ENCODE assay signal across 22 mouse cellular contexts in the genomic region with DNA sequence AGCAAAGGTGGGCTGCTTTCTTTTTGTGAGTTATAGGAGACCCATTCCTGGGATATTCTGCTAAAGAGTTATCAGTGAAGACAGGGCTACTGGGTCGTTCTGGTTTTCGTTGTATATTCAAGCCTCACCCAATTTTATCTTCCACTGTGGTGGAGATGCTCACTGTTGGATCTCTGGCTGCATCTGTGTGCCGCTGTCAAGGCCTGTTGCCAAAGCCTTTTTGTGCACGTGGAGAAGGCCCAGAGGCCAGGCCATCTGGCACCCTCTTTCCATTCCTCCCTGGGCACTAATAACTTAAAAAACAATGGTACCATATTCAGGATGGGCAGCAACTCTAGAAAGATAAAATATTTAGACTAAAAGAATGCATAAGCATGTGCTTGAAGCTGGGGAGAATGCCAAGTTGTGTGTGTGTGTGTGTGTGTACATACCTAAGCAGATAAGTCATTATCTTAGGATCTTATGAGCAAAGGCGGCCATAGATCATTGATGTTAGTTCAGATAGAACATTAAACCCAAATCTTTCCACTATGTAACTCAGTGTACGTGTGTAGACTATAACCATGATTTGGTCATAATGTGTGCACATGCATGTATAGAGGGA. TPM values are rescaled to one million over a fixed set of nuclear protein-coding genes. Genes with fewer than 3 reads are reported as not detected.
A peak's percentile ranks its signal among the peaks of the same experiment; 100 is the strongest.
DNase-seq lines count a peak whose midpoint lies in the region; ATAC-seq lines count a peak whose summit lies in the region.
"Had no signal": no experiment of that assay in that cellular context is flagged by ENCODE, and none has a peak within 500 bp of the region (broad histone marks: within the 10 kb centered on the region; RNA-seq: fewer than 3 reads in every experiment).

No protein-coding gene starts in this region.

- H3K4me1 ChIP-seq in neural tube, embryonic 14.5 days (ENCODE audit: control insufficient read depth, insufficient read depth, low read length), result no peaks in the 10 kb centered on the region
- H3K4me1 ChIP-seq in neural tube, embryonic 15.5 days, result peaks cover 10% of the 10 kb centered on the region

- intact Hi-C loops in left cerebral cortex, postnatal 36 days (cut with DNase I), result no loop called here

- peak; percentile 59 for DNase-seq in NIH3T3 (ENCODE audit: low read depth)
- DNase-seq in cerebellum, adult 11-12 months, result no peak
- DNase-seq in left cerebral cortex, postnatal 36 days (ENCODE audit: low spot score in 2 of 2), result no peak
- no peak for DNase-seq in heart, adult 11 months
- DNase-seq: adrenal gland, adult 2 months; adrenal gland, postnatal 10 days; adrenal gland, postnatal 25 days; cerebellum, adult 11 months; cerebellum, adult 2 months; cerebellum, adult 9-10 months; cerebellum, postnatal 25 days had no signal

- H3K27me3 ChIP-seq in neural tube, embryonic 14.5 days (ENCODE audit: control insufficient read depth, insufficient read depth, low read length), result no peaks in the 10 kb centered on the region
- H3K27me3 ChIP-seq in neural tube, embryonic 15.5 days (replicated peaks), result no peaks in the 10 kb centered on the region
- H3K27me3 ChIP-seq: embryonic facial prominence, embryonic 13.5 days; embryonic facial prominence, embryonic 15.5 days; forebrain, embryonic 12.5 days had no signal

- H3K36me3 ChIP-seq in neural tube, embryonic 14.5 days (ENCODE audit: control insufficient read depth, insufficient read depth, low read length), result peaks cover 4% of the 10 kb centered on the region; the same call in 1 of the 2 replicates
- H3K36me3 ChIP-seq in neural tube, embryonic 15.5 days, result 0 out of 2 replicates have a peak, but pooled peaks cover 2% of the 10 kb centered on the region
- H3K36me3 ChIP-seq: forebrain, embryonic 12.5 days had no signal

- H3K27ac ChIP-seq in neural tube, embryonic 14.5 days (ENCODE audit: low read depth, low read length), result 0 out of 2 replicates have a peak overlapping the region, but pooled peaks have one; percentile 22
- H3K27ac ChIP-seq in neural tube, embryonic 15.5 days (replicated peaks), result no peak overlapping the region
- H3K27ac ChIP-seq: embryonic facial prominence, embryonic 13.5 days; embryonic facial prominence, embryonic 15.5 days; forebrain, embryonic 10.5 days; forebrain, embryonic 12.5 days had no signal

- H3K9me3 ChIP-seq in neural tube, embryonic 14.5 days (ENCODE audit: control insufficient read depth, low read length), result no peaks in the 10 kb centered on the region
- H3K9me3 ChIP-seq in neural tube, embryonic 15.5 days (replicated peaks), result no peaks in the 10 kb centered on the region
- H3K9me3 ChIP-seq: embryonic facial prominence, embryonic 13.5 days; embryonic facial prominence, embryonic 15.5 days; forebrain, embryonic 10.5 days; forebrain, embryonic 12.5 days had no signal

- H3K4me2 ChIP-seq in neural tube, embryonic 14.5 days (ENCODE audit: low read depth, low read length), result no peak overlapping the region
- H3K4me2 ChIP-seq in neural tube, embryonic 15.5 days, result no peak overlapping the region
- H3K4me2 ChIP-seq: embryonic facial prominence, embryonic 13.5 days; embryonic facial prominence, embryonic 15.5 days; forebrain, embryonic 12.5 days had no signal

- no peak for ATAC-seq in neural tube, embryonic 14.5 days (ENCODE audit: low read depth)
- no peak for ATAC-seq in neural tube, embryonic 15.5 days (ENCODE audit: low FRiP score)
- peak; percentile 79 for ATAC-seq in megakaryocyte progenitor cell, adult 5-6 weeks (replicated peaks; ENCODE audit: poor library complexity)
- ATAC-seq: forebrain, embryonic 14.5 days; forebrain, embryonic 16.5 days had no signal

- H3K9ac ChIP-seq in neural tube, embryonic 14.5 days (replicated peaks; ENCODE audit: low read depth, low read length), result no peak overlapping the region
- H3K9ac ChIP-seq in neural tube, embryonic 15.5 days (replicated peaks), result no peak overlapping the region
- H3K9ac ChIP-seq: embryonic facial prominence, embryonic 13.5 days; embryonic facial prominence, embryonic 15.5 days; forebrain, embryonic 12.5 days had no signal

- H3K4me3 ChIP-seq in neural tube, embryonic 14.5 days (ENCODE audit: low read depth, low read length), result no peak overlapping the region
- H3K4me3 ChIP-seq in neural tube, embryonic 15.5 days (replicated peaks), result no peak overlapping the region
- H3K4me3 ChIP-seq: embryonic facial prominence, embryonic 13.5 days; embryonic facial prominence, embryonic 15.5 days; erythroblast, embryonic 14.5 days; forebrain, embryonic 10.5 days; forebrain, embryonic 12.5 days had no signal

- WGBS in neural tube, embryonic 14.5 days, result 67% methylated on average over 6 of the region's 6 CpGs
- WGBS in neural tube, embryonic 15.5 days, result 64% methylated on average over 6 of the region's 6 CpGs

RNA-seq across cellular contexts. Expression of gene Gna14, which starts 45.3 kb away (rescaled TPM):
- 0.66 and 0.93 TPM in 2 replicates for polyA plus RNA-seq in neural tube, embryonic 14.5 days (2014; fragmentation: Nextera tagmentation; extraction: Ambion mirVana)
- polyA plus RNA-seq in neural tube, embryonic 15.5 days (2015; fragmentation: Nextera tagmentation; extraction: Ambion mirVana), result 2.6 and 3.3 TPM in 2 replicates
- 2.6 and 3.6 TPM in 2 replicates for total RNA-seq in megakaryocyte progenitor cell, adult 5-6 weeks (2015)
- 1.7 TPM in 2 replicates for total RNA-seq in megakaryocyte progenitor cell, adult 5-6 weeks (2017)
- under 1 TPM; 0.16 to 0.30 TPM for total RNA-seq in left cerebral cortex, postnatal 36 days (2021)
- total RNA-seq: MEL had no signal
- polyA plus RNA-seq: erythroblast, embryonic 14.5 days had no signal
